Mouse (Mus musculus) 3T3-L1 (cell line): ENCODE measurements at regions not wholly inside any gene's neighbourhood (a gene's known extent, or its start where the extent isn't known, plus 50 kb on each side); places are given as distances from the start of the nearest gene placed in this dataset.

Experiments used
- DNase-seq: peaks from one replicate; pipeline ENCODE4 v3.0.0-alpha.2; 2015; ENCODE audit warnings: low read depth, low spot score

DNA sequence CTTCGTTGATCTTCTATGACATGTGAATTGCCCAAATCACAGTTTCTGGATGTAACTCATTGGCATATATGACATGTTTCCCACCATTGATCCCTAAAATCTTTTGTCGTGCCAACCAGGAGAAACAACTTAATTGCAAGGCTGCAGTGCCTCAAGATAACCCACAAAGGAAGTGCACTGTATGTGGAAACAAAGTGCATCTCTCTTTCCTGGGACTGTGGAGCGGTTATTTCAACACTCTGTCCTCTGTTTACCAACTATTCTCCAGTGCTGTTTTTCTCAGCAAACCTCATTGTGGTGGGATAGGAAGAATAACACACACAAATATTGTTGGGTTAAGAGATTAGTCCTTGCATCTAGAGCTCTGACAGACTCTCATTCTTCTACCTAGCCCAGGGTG, 119.8 kb upstream of the Ankrd55 start:
- DNase-seq: no peak

DNA sequence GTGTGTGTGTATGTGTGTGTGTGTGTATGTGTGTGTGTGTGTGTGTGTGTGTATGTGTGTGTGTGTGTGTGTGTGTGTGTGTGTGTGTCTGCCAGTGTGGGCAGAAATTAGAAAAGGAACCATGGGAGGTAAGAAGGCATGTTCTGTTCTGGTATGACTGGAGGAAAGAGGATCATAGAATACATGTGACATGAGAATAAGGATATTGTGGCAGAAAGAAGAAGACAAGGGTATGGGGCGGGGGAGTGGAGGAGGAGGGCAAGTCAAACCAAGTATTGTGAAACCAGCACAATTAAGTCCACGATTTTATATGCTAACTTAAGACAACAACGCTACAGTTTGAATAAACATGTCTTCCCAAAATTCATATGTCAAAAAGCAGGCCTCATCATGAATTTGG, 117.4 kb upstream of the Ankrd55 start:
- no peak for DNase-seq

DNA sequence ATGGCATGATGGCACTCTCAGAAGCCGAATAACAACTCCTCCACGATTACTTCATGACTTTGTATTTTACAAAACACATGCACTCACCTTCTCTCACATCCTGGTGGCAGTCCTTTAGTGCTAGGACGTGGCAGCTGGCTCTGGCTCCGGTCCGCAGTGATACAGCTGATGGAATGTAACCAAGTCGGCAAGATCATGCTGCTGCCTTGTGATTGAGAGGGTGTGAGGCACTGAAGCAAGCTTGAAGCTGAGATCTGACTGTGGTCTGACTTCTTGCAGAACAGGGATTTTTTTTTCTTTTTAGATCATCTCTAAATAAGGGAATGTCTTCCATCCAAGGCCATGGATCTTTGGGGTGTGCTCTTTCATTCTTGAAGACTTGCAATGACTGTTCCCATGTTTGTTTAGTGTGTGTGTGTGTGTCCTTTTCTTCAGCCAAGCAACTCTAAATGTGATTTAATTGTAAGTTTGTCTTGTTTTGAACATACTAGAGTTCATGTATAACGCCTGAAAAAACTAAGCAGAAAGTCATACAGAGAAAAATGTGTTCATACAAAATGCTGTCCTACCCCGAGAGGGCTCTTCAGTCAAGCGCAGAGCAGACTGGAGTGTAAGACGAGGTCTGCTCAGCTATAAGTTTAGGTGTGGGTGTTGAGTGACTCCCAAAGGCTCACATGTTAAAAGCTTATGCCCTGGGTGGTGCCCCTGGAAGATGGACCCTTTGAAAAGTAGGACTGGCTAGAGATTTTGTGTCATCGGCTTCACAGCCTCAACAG, 116.1 kb upstream of the Ankrd55 start:
- DNase-seq: no peak

DNA sequence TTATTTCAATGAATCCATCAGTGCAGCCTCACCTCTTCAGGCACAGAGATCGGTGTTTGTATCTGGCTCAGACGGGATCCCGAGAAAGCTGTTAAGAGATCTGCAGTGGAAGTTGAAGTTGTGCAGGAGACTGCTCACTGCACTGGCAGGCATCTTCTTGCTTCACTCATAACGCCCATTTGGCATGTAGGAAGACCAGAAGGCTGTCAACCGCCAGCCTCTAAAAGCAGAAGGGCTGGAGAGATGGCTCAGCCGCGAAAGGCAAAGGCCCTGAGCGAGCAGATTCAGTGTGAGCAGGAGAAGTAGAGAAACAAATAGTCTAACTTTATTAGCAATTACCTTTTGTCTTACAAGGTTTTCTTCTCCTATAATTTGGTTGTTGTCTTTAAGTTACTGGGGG, 114.3 kb upstream of the Ankrd55 start:
- no peak for DNase-seq

DNA sequence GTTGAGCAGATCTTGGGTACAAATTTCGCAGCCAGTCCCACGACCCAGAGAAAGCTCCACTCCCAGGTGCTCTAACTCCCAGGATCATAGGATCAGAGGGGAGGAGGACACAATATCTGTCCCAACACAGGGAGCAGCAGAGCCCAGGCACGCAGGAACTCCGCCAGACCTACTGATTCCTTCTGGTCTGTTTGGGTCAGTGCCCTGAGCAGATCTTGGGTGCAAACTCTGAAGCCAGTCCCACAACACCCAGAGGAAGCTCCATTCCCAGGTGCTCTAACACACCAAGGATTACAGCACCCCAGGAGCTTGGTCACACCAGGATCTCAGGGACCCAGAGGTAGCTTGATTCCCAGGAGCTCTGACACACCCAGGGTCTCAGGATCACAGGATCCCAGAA, 110.2 kb upstream of the Ankrd55 start:
- DNase-seq: no peak

DNA sequence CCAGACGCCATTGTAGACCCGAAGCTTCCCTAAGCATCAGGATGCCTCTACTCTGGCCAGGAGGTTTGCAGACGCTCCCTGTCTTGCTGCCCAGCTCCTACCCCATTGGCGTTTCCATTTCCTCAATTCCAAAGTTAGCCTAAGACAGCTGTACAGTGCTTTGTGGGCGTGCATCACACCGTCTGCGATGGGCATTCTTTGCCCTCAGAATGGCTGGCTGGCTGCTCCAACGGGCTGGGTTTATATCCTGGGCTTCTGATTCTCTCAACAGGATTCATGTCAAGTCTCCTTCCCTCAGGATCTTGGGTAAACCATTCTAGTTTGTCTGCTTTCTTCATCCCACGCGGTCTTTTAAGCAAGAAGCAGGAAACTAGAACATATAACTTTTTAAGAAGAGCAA, 104.3 kb upstream of the Ankrd55 start:
- no peak for DNase-seq

DNA sequence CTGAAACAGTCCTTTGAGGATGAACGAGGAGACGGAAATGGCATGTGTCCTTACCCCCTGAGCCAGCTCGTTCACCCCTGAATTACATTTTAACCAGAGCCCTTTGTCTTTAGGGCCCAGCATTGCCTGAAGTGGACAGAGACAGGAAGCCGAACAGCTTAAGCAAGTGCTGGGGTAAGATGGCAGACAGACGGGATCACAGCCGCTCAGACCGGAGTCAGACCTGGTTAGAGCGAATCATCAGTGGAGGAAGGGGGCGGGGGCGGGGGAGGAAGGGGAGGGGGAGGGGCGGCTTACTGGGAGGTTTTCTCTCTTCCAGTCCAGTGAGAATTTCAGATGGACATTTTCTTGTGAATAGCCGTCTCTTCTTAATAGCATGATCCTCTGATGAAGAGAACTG, 103.1 kb upstream of the Ankrd55 start:
- no peak for DNase-seq

DNA sequence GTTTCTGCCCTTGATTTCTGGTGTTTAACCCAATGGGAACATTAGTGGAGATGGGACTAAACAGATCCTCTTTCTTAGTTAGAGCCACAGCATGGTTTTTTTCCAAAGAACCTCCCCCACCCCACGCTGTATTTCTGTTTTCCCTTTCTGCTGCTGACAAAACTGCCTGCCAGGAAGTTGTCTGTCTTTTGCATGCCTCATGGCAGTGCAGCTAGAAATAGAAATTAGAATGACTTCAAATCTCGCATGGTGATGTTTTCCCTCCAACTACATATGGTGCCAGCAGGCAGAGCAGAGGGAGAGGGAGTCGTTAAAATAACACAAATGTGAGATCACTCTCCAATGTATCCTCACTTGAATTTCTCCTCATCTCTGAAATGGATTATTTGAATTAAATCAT, 101.0 kb upstream of the Ankrd55 start:
- no peak for DNase-seq

DNA sequence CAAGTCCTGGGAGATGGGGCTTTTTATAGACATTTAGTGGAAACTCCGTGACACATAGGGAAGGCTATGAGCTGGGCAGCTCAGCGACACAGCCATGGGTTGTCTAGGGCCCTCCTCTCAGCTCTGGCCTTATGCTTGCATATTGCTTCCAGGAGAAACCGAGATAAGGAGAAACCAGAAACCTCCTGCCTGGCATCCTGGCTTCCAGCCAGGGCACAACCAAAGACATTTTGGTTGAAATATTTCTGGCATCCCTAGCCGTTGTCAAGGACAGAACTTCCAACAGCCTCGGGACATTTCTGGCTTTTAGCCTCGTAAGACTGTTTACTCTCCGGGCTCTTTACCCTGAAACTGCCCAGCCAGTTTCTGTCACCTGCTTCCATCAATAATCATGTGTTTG, 99.9 kb upstream of the Ankrd55 start:
- peak; percentile 11 for DNase-seq

DNA sequence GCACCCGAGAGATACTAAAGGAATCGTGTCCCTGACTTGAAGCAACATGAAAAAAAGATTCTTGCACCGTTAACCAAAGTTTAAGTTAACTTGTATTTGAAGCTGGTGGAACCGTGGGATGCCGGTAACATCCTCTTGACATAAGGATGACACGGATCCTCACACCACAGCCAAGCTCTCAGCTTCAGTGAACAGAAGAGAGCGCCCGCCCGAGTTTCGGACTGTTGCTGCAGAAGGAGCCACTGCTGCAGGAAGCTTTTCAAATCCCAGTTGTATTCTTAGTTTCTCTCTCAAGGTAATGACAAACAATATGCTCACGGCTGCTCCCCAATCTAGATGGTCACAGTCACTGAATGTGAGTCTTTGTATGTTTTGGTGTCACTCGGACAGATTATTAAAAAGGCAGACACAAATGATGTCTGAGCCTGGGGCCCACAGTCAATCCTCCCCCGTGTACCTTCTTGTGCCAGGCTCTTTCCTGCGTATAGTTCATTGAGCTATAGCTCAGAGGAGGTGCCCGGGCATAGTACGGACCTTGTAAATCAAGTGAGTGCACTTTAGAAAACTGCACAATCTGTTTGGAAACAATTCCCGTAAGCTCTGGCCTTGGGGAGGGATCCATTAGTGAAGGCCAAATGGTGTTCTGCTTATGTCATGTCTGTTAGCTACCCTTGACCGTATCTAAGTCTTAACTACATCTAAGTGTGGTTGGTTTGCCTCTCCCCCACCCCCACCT, 99.3 kb upstream of the Ankrd55 start:
- no peak for DNase-seq

DNA sequence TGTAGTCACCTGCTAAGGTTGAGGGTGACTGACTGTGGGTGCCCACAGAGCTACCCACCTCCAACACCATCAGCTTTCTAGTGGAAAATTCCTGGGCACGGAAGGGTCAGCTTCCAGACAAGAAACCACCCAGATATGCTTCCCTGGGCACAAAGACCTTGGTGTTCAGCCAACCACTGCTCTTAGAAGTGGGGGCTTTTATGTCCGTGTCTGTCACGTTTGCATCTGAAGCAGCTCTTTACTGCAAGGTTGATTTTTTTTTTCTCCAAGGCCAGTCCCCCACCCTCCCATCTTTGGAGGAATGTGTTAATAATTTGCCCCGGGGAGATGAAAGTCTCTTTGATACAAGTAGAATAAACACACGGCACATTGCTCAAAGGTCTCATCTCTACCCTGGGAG, 98.6 kb upstream of the Ankrd55 start:
- DNase-seq: no peak

DNA sequence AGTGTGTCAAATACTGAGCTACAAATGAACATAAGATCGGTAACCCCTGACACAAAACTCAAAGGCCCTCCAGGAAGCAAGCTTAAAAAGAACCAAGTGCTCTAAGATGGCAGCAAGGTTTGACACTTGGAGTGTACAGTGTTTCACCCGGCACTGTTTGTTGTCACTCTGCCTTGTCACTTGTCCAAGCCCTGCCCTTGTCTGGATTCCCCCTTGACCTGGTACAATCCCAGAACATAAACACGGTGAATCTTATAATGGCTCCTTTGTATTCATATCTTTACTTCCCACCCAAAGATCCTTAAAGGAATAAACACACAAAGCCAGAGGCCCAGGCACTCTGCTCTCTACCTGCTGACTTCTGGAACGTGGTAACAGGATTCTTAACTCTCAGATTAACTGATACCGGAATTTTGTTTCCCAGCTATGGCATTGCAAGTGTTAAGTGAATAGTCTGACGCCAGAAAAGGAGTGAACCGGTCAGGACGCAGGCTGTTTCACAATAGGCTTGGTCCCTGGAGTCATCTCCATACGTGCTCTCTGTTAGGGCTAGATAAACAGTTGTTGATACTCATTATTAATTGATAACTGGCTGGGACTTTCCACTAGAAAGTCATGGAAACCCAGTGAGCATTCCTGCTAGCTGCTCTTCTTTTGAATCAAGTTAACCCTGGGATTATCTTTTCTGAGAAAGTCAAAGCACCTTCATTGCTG, 95.9 kb upstream of the Ankrd55 start:
- DNase-seq: no peak

DNA sequence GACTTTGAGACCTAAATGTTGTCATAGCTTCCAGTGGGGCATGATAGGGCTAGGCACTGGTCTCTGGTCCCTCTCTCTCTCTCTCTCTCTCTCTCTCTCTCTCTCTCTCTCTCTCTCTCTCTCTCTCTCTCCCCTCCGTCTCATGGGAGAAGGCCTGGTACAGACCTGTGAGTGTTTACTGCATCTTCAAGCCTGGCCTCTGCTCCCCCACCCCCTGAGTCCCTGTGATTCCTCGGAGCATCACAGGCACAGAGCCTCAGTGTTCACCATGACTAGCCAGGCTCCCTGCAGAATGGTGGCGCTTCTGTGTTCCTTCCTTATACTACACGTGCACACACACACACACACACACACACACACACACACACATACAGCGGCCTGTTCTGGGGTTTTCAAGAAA, 94.6 kb upstream of the Ankrd55 start:
- DNase-seq: no peak

DNA sequence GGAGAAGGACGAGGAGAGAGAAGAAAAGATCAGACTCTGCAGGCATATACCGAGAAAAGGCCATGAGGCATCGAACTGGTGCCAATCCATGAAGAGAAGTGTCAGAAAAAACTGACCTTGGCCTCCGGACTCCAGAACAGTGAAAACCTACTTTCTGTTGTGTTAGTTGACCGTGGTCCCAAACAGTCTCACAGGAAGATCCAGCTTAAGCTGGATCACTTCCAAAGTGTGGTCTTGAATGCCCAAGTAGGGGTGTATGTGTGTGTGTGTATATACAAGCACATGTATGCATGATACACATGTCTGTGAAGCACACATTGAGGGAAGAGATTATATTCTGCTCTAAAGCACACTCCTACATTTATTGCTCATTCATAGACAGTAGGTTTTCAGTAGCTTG, 93.3 kb upstream of the Ankrd55 start:
- DNase-seq: no peak

DNA sequence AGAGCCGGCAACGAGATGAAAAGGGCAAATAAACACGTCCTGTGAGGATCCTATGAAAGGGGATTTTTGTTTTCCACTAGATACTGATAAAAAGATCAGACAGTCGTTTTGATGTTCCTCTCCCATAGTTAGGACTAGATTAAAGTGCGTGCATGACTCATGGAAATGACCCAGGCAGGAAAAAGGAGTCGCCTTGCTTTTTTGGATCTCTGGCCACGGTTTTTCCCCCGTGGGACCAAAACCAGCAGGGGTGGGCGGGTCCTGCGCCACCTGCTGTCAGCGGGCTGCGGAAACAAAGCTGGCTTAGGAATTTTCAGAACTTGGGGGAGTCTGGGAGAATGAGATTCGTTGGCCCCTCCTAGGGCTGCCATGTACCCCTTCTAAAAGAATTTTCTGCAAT, 91.5 kb upstream of the Ankrd55 start:
- DNase-seq: peak; percentile 39

DNA sequence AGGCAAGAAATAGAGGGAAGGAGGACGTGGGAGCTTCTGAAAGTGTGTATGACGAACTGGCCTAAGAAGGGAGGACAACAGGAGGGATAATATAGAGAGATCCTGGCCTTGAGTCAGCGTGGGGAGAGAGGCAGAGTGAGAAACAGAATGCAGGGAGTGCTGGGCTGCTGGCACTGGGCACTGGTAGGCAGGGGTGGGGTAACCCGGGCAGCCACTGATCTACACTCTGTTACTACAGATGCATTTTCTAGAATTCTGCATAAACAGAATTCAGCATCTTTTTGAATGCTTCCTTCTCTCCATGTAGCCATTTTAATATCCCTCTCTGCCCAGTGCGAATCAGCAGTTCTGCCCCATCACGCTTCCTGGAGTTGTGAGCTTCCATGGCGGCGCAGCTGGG, 84.5 kb upstream of the Ankrd55 start:
- DNase-seq: no peak

DNA sequence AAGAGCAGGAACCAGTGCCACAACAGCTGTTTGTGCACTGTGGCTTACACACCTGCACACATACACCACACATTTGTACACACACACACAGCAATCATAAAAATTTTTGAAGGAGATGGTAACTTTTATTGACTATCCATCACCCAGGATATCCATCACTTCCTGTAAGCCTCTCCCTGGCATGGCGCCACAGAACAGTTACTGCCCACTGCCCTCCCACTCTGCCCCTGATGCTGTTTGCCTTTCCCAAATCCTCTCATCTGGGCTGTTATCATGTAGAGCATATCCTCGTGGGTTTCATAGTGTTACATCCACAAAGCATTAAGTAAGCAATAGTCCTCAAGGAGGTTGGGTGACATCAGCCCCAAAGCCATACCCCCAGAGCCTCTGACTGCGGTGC, 84.0 kb upstream of the Ankrd55 start:
- DNase-seq: no peak

DNA sequence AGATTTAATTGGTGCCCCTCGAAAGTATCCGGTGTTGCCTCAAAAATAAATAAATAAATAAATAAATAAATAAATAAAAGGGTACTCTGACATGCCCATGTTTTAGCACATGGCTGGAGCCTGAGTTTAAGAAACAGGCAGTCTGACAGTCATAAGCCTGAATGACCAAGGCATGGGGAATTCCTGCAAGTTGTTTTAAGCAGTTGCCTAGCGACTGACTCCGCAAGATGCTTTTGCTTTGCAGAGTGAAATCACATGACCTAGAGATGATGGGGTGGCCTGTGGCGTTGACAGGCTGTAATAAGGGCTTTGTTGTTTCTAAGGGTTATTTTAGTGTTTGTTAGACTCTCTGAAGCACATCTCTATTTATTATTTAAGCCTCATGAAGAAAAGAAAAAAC, 83.4 kb upstream of the Ankrd55 start:
- no peak for DNase-seq

DNA sequence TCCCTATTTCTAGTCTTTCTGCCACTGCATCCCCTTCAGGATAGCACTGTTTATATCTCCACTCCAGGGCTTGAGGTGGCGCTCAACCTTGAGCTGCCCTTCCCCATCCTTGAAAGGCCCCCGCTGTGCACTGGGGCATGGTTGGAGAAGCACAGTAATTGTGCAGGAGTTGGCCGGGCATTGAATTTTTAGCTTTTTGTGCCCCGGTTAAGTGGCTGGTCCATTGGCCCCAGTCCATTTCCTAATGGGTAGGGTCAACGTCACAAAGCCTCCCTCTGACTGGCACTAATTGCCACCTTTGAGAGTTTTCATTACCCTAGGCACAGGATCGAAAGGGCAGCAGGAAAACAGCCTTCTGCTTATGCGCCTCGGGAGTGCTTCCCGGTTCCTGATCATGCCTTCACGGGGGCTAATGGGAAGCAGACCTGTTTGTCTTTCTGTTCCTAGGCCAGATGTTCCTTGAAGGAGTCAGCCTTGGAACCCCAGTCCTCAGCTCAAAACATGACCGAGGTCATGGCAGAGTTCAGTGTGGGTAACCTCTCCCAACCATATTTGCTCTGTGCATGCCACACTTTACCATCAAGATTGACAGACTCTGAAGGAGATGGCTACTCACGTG, 80.5 kb upstream of the Ankrd55 start:
- no peak for DNase-seq

DNA sequence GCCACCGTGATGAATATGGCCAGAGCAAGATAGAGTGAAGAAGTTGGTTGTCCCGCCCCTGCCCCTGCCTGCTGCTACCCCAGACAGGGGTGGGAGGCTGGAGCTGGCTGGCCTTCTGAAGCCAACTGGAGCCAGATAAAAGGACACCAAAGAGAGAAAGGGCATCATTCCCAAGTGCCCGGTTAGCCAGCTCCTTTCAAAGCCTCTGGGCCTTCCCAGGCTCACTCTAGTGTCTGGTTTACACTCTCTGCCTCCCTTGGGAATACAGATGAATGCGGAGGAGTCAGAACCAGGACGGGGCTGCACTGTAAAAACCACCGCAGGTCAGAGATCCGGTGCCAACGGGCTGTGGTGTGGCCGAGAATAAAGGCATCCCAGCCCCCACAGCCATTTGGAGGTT, 76.4 kb upstream of the Ankrd55 start:
- no peak for DNase-seq

DNA sequence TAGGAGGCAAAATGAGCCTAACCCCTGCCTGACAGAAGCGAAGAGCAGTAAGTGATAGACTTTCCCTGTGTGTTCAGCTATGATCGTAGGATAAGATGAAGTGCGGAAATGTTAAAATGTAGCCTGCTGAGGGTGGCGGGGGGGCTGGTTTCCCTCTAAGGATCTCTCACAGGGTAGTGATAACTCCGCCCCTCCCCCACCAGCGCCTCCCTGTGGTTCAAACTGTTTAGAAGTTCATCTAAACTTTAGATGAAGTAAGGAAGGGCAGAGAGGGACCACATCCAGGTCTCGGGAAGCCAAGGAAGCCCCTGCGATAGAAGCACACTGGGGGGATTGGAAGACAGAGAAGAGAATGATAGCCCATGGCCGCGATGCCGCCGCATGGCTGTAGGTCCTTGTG, 75.9 kb upstream of the Ankrd55 start:
- DNase-seq: no peak

DNA sequence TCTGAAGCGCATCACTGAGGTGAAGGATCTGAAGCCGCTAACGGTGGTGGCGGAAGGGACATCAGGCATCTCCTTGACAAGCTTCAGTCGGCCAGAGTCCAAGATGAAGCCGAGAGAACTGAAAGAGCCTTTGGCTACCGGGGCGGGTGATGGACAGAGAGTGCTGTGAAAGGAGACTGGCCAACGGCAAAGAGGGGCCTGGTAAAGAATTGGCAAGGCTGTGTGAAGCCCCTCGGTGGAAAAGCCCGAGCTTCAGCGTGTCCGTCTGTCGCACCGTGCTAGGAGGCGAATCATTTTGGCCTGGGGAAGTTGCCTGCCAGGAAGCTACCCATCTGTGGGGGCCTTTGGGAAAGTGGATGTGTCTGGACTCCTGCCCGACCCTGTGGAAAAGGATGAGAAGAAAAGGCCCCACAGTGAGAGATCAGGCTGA, 74.6 kb upstream of the Ankrd55 start:
- DNase-seq: no peak
